22 mouse cellular contexts compared by ENCODE assay signal in genomic region chr15:40279021-40279420, GRCm38 (mm10).
A peak's percentile ranks its signal among the peaks of the same experiment; 100 is the strongest.
DNase-seq lines count a peak whose midpoint lies in the region; ATAC-seq lines count a peak whose summit lies in the region.
"Had no signal": no experiment of that assay in that cellular context is flagged by ENCODE, and none has a peak within 500 bp of the region (broad histone marks: within the 10 kb centered on the region; RNA-seq: fewer than 3 reads in every experiment).

No protein-coding gene starts in this region.

- H3K9me3 ChIP-seq in forebrain, embryonic 11.5 days (ENCODE audit: control insufficient read depth, low read length), result no peaks in the 10 kb centered on the region
- H3K9me3 ChIP-seq in forebrain, embryonic 16.5 days (ENCODE audit: control insufficient read depth, low read length), result no peaks in the 10 kb centered on the region
- H3K9me3 ChIP-seq: embryonic facial prominence, embryonic 12.5 days; G1E; heart, embryonic 10.5 days; intestine, embryonic 15.5 days had no signal

- intact Hi-C loops in left cerebral cortex, postnatal 4 days (cut with DNase I), result no loop called here

- H3K27ac ChIP-seq in forebrain, embryonic 11.5 days (ENCODE audit: low read depth, low read length), result no peak overlapping the region
- H3K27ac ChIP-seq in forebrain, embryonic 16.5 days (ENCODE audit: low read length), result no peak overlapping the region
- H3K27ac ChIP-seq: embryonic facial prominence, embryonic 12.5 days; heart, embryonic 10.5 days; hindbrain, postnatal 0 days; intestine, embryonic 15.5 days had no signal

- peak; percentile 42; the same call in 1 of the 2 replicates for ATAC-seq in forebrain, embryonic 11.5 days (replicated peaks; ENCODE audit: low FRiP score)
- no peak for ATAC-seq in forebrain, embryonic 16.5 days
- ATAC-seq: CD4-positive, CD25-positive, alpha-beta regulatory T cell, adult 4 months; forebrain, embryonic 14.5 days; hindbrain, postnatal 0 days; intestine, embryonic 15.5 days had no signal

- H3K4me3 ChIP-seq in forebrain, embryonic 11.5 days (ENCODE audit: low read depth, low read length), result no peak overlapping the region
- no peak overlapping the region for H3K4me3 ChIP-seq in forebrain, embryonic 16.5 days (replicated peaks; ENCODE audit: low read length)
- H3K4me3 ChIP-seq: embryonic facial prominence, embryonic 12.5 days; heart, embryonic 10.5 days; intestine, embryonic 15.5 days had no signal

- no peak overlapping the region for H3K4me2 ChIP-seq in forebrain, embryonic 11.5 days (ENCODE audit: low read depth, low read length, severe bottlenecking)
- H3K4me2 ChIP-seq in forebrain, embryonic 16.5 days (ENCODE audit: low read length), result no peak overlapping the region
- H3K4me2 ChIP-seq: embryonic facial prominence, embryonic 12.5 days; intestine, embryonic 15.5 days had no signal

- H3K9ac ChIP-seq in forebrain, embryonic 11.5 days (ENCODE audit: low read length), result no peak overlapping the region
- H3K9ac ChIP-seq in forebrain, embryonic 16.5 days (replicated peaks; ENCODE audit: low read depth, low read length), result no peak overlapping the region
- H3K9ac ChIP-seq: embryonic facial prominence, embryonic 12.5 days; intestine, embryonic 15.5 days had no signal

- H3K27me3 ChIP-seq in forebrain, embryonic 11.5 days (ENCODE audit: control insufficient read depth, insufficient read depth, low read length), result no peaks in the 10 kb centered on the region
- H3K27me3 ChIP-seq in forebrain, embryonic 16.5 days (replicated peaks; ENCODE audit: control insufficient read depth, insufficient read depth, low read length), result no peaks in the 10 kb centered on the region
- H3K27me3 ChIP-seq: embryonic facial prominence, embryonic 12.5 days; intestine, embryonic 15.5 days had no signal

- H3K36me3 ChIP-seq in forebrain, embryonic 11.5 days (ENCODE audit: control insufficient read depth, insufficient read depth, low read length), result no peaks in the 10 kb centered on the region
- H3K36me3 ChIP-seq in forebrain, embryonic 16.5 days (ENCODE audit: control insufficient read depth, insufficient read depth), result no peaks in the 10 kb centered on the region
- H3K36me3 ChIP-seq: embryonic facial prominence, embryonic 12.5 days; G1E; heart, embryonic 10.5 days; intestine, embryonic 15.5 days had no signal

- peak; percentile 30 to 52 for DNase-seq in cerebellum, postnatal 10 days
- DNase-seq in cerebellum, postnatal 25 days, result no peak
- DNase-seq in forebrain, embryonic 11.5 days (ENCODE audit: low spot score), result no peak
- peak; percentile 8 for DNase-seq in left cerebral cortex, postnatal 4 days
- DNase-seq in left cerebral cortex, adult 8-10 months (ENCODE audit: low spot score in 2 of 2), result no peak
- DNase-seq in kidney, adult 9 months, result no peak
- DNase-seq: adrenal gland, postnatal 10 days; B cell, adult 2 months; cerebellum, adult 18-20 months; cerebellum, adult 9-11 months; gastrocnemius, postnatal 10 days; heart, adult 18-20 months; heart, postnatal 14 days; kidney, adult 18-20 months had no signal

- H3K4me1 ChIP-seq in forebrain, embryonic 11.5 days (replicated peaks; ENCODE audit: control insufficient read depth, insufficient read depth, low read length), result no peaks in the 10 kb centered on the region
- peaks cover 4% of the 10 kb centered on the region; the same call in 1 of the 2 replicates for H3K4me1 ChIP-seq in forebrain, embryonic 16.5 days (replicated peaks; ENCODE audit: control insufficient read depth, insufficient read depth, low read length)
- H3K4me1 ChIP-seq: embryonic facial prominence, embryonic 12.5 days; heart, embryonic 10.5 days; intestine, embryonic 15.5 days had no signal

- WGBS in forebrain, embryonic 11.5 days, result 55% methylated on average over 1 of the region's 1 CpGs
- WGBS in forebrain, embryonic 16.5 days, result 50% methylated on average over 1 of the region's 1 CpGs

Comparison
In these comparisons a context has a peak if more than half of its experiments do, and no peak if none do; other contexts are left out.
1. DNase-seq: peak in cerebellum, postnatal 10 days (2 of 2) and left cerebral cortex, postnatal 4 days (single experiment); none in cerebellum, postnatal 25 days (0 of 2), forebrain, embryonic 11.5 days (single experiment), left cerebral cortex, adult 8-10 months (0 of 2) and kidney, adult 9 months (single experiment).